In the genomic region with DNA sequence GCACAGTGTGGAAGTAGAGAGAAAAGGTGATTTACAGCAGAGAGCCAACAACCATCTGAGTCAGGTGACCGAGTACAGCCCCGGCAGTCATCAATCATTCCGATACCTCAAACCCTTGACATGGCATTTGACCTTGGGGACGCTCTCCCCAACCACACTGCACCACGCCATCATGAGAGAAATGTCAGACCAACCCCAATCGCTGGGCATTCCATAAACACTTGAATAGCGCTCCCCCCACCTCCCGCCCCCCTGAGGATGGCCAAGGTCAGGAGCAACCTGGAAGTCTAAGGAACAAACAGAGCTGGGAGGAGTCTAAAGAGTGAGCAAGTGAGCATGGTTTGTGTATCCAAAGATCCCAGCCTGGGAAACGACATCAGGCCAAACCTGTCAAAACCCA, we compare ENCODE assay signal across 20 mouse cellular contexts.
DNase-seq lines count a peak whose midpoint lies in the region; ATAC-seq and TF ChIP-seq lines count a peak whose summit lies in the region.
"Had no signal": no experiment of that assay in that cellular context is flagged by ENCODE, and none has a peak within 500 bp of the region (broad histone marks: within the 10 kb centered on the region; RNA-seq: fewer than 3 reads in every experiment).

No protein-coding gene starts in this region.

- H3K36me3 ChIP-seq in E14TG2a.4 (ENCODE audit: insufficient read depth, low read length) (no peaks in the 10 kb centered on the region), ES-Bruce4 (ENCODE audit: control insufficient read depth, insufficient read depth, low read length, poor library complexity, severe bottlenecking) (no peaks in the 10 kb centered on the region), ES-E14 (ENCODE audit: control insufficient read depth, insufficient read depth, low read length, poor library complexity, severe bottlenecking) (no peaks in the 10 kb centered on the region)
- no peaks in the 10 kb centered on the region for H3K36me3 ChIP-seq in midbrain, embryonic 11.5 days (ENCODE audit: control insufficient read depth, insufficient read depth, low read length)
- H3K36me3 ChIP-seq: embryonic facial prominence, embryonic 10.5 days; embryonic facial prominence, embryonic 12.5 days; forebrain, embryonic 15.5 days had no signal

- ATAC-seq in midbrain, embryonic 11.5 days (ENCODE audit: low FRiP score), result no peak
- ATAC-seq: forebrain, embryonic 13.5 days; forebrain, embryonic 15.5 days; forebrain, postnatal 0 days had no signal

- H3K4me3 ChIP-seq in E14TG2a.4 (replicated peaks; ENCODE audit: low read length) (peak overlapping the region; percentile 49; the same call in 1 of the 2 replicates), ES-Bruce4 (ENCODE audit: low read depth, low read length) (no peak overlapping the region), ES-E14 (ENCODE audit: insufficient read depth in 1 of 2, low read depth in 1 of 2, low read length in 2 of 2, poor library complexity in 1 of 2, severe bottlenecking in 1 of 2) (peak overlapping the region in 1 of 2 experiments; percentile 10; a peak in 2 of 4 replicates)
- H3K4me3 ChIP-seq in midbrain, embryonic 11.5 days (ENCODE audit: low read depth, low read length), result no peak overlapping the region
- H3K4me3 ChIP-seq: embryonic facial prominence, embryonic 10.5 days; embryonic facial prominence, embryonic 12.5 days; forebrain, embryonic 13.5 days; forebrain, embryonic 15.5 days had no signal

- TF ChIP-seq EP300 in ES-Bruce4 (IDR thresholded peaks at IDR 0.05; ENCODE audit: insufficient read depth, low read depth, low read length), result peak; percentile 87

- H3K4me1 ChIP-seq in E14TG2a.4 (replicated peaks; ENCODE audit: low read depth, low read length) (peaks cover 44% of the 10 kb centered on the region), ES-Bruce4 (ENCODE audit: control insufficient read depth, insufficient read depth, low read length) (peaks cover 4% of the 10 kb centered on the region), ES-E14 (ENCODE audit: control insufficient read depth in 2 of 2, insufficient read depth in 2 of 2, low read length in 2 of 2, poor library complexity in 1 of 2) (peaks cover 6 to 16% of the 10 kb centered on the region in 2 experiments; a peak in 3 of 4 replicates)
- no peaks in the 10 kb centered on the region for H3K4me1 ChIP-seq in midbrain, embryonic 11.5 days (ENCODE audit: control insufficient read depth, insufficient read depth, low read length)
- H3K4me1 ChIP-seq: embryonic facial prominence, embryonic 10.5 days; embryonic facial prominence, embryonic 12.5 days; forebrain, embryonic 13.5 days; forebrain, embryonic 15.5 days had no signal

- in situ Hi-C loops in ES-E14 (cut with MboI; ENCODE audit: low sequenced_read_pairs in 2 of 2, unreplicated experiment in 2 of 2), result no loop called here

- H3K9me3 ChIP-seq in E14TG2a.4 (ENCODE audit: low read length) (peaks cover 11% of the 10 kb centered on the region), ES-Bruce4 (replicated peaks; ENCODE audit: control insufficient read depth, insufficient read depth, low read length, poor library complexity, severe bottlenecking) (peaks cover 4% of the 10 kb centered on the region; the same call in 1 of the 2 replicates), ES-E14 (ENCODE audit: control insufficient read depth, insufficient read depth, low read depth, low read length) (no peaks in the 10 kb centered on the region)
- H3K9me3 ChIP-seq in midbrain, embryonic 11.5 days (ENCODE audit: control insufficient read depth, low read length), result no peaks in the 10 kb centered on the region
- H3K9me3 ChIP-seq: embryonic facial prominence, embryonic 10.5 days; embryonic facial prominence, embryonic 12.5 days; forebrain, embryonic 13.5 days; forebrain, embryonic 15.5 days had no signal

- H3K9ac ChIP-seq in ES-Bruce4 (ENCODE audit: low read depth, poor library complexity, severe bottlenecking) (no peak overlapping the region), ES-E14 (ENCODE audit: insufficient read depth, low read depth, low read length, poor library complexity, severe bottlenecking) (no peak overlapping the region)
- H3K9ac ChIP-seq in midbrain, embryonic 11.5 days (ENCODE audit: low read length), result no peak overlapping the region
- H3K9ac ChIP-seq: embryonic facial prominence, embryonic 12.5 days; forebrain, embryonic 13.5 days; forebrain, embryonic 15.5 days; forebrain, postnatal 0 days had no signal

- TF ChIP-seq CTCF in E14TG2a.4 (conservative IDR thresholded peaks at IDR 0.05; ENCODE audit: low read length) (no peak), ES-Bruce4 (IDR thresholded peaks at IDR 0.05; ENCODE audit: low read depth, low read length) (no peak)

- H3K27me3 ChIP-seq in E14TG2a.4 (ENCODE audit: insufficient read depth, low read length), result no peaks in the 10 kb centered on the region
- H3K27me3 ChIP-seq in ES-Bruce4 (ENCODE audit: control insufficient read depth, insufficient read depth, low read length, poor library complexity, severe bottlenecking), result no peaks in the 10 kb centered on the region
- no peaks in the 10 kb centered on the region for H3K27me3 ChIP-seq in midbrain, embryonic 11.5 days (ENCODE audit: control insufficient read depth, insufficient read depth, low read length)
- H3K27me3 ChIP-seq: embryonic facial prominence, embryonic 12.5 days; forebrain, embryonic 13.5 days; forebrain, embryonic 15.5 days had no signal

- peak overlapping the region; percentile 95 for H3K27ac ChIP-seq in ES-Bruce4 (ENCODE audit: insufficient read depth, low read length)
- no peak overlapping the region; the same call in 1 of the 2 replicates for H3K27ac ChIP-seq in ES-E14 (ENCODE audit: insufficient read depth, low read depth, low read length, poor library complexity, severe bottlenecking)
- H3K27ac ChIP-seq in midbrain, embryonic 11.5 days (ENCODE audit: low read depth, low read length), result no peak overlapping the region
- H3K27ac ChIP-seq: embryonic facial prominence, embryonic 10.5 days; embryonic facial prominence, embryonic 12.5 days; forebrain, embryonic 13.5 days; forebrain, embryonic 15.5 days had no signal

- no peak overlapping the region for H3K4me2 ChIP-seq in midbrain, embryonic 11.5 days
- H3K4me2 ChIP-seq: embryonic facial prominence, embryonic 12.5 days; forebrain, embryonic 13.5 days; forebrain, embryonic 15.5 days had no signal

- 88% methylated on average over 9 of the region's 9 CpGs for WGBS in midbrain, embryonic 11.5 days

- peak; percentile 39 for DNase-seq in ES-E14 (ENCODE audit: low read depth, low spot score)
- DNase-seq in ZHBTc4 (ENCODE audit: low read depth, low spot score), result peak; percentile 92
- no peak for DNase-seq in lung, adult 18-20 months
- DNase-seq in embryo, embryonic 11 days, result no peak
- no peak for DNase-seq in midbrain, embryonic 11.5 days (ENCODE audit: low spot score, missing footprints)
- DNase-seq: adrenal gland, adult 2 months; adrenal gland, postnatal 25 days; cerebellum, adult 11 months; cerebellum, adult 18-20 months; cerebellum, adult 8-10 months; cerebellum, adult 9-11 months; cerebellum, postnatal 14 days; cerebellum, postnatal 36 days; forebrain, postnatal 0 days had no signal

- TF ChIP-seq POLR2A in ES-Bruce4 (IDR thresholded peaks at IDR 0.05; ENCODE audit: insufficient read depth, low read length), result no peak

TF ChIP-seq in ES-E14, 5 proteins besides CTCF, POLR2A, EP300 and RAD21:
- TF ChIP-seq MAFK (IDR thresholded peaks at IDR 0.05; ENCODE audit: insufficient read depth, low read depth, low read length) (no peak), CHD2 (IDR thresholded peaks at IDR 0.05; ENCODE audit: low read depth, low read length) (no peak), ZNF384 (IDR thresholded peaks at IDR 0.05; ENCODE audit: low read depth, low read length) (no peak), ZC3H11A (IDR thresholded peaks at IDR 0.05; ENCODE audit: borderline replicate concordance, low read depth, low read length) (no peak), HCFC1 (IDR thresholded peaks at IDR 0.05; ENCODE audit: borderline replicate concordance, insufficient read depth, low read length) (no peak)

Comparison
In these comparisons a context has a peak if more than half of its experiments do, and no peak if none do; other contexts are left out.
1. DNase-seq: peak in ES-E14 (single experiment) and ZHBTc4 (single experiment); none in lung, adult 18-20 months (0 of 2), embryo, embryonic 11 days (single experiment) and midbrain, embryonic 11.5 days (single experiment).